Mouse (Mus musculus) cortical plate, adult 2 months (tissue): ENCODE measurements around the gene Il20ra. TPM values are rescaled to one million over a fixed set of nuclear protein-coding genes. Genes with fewer than 3 reads are reported as not detected.

Experiments used
- H3K27ac ChIP-seq: fragments of 200-500 bp; 2 replicates; pipeline ENCODE4 v1.5.1; 2012; ENCODE audit warnings: low read length, control low read depth, inconsistent platforms; ENCODE audit not compliant: insufficient read depth
- H3K4me1 ChIP-seq: fragments of 200-500 bp; 2 replicates; pipeline ENCODE4 v1.6.1; 2011; ENCODE audit warnings: low read length; ENCODE audit not compliant: control insufficient read depth, insufficient read depth
- H3K4me3 ChIP-seq: fragments of 200-500 bp; 2 replicates; pipeline ENCODE4 v1.5.1; 2011; ENCODE audit warnings: mild to moderate bottlenecking, low read length, control low read depth; ENCODE audit not compliant: insufficient read depth
- CTCF ChIP-seq: fragments of 200-500 bp; IDR thresholded peaks from 2 replicates; pipeline ENCODE4 v1.5.1; 2011; ENCODE audit warnings: mild to moderate bottlenecking, control low read depth, low read length; ENCODE audit not compliant: insufficient read depth; ENCODE audit errors: extremely low read depth
- POLR2A ChIP-seq: fragments of 200-500 bp; IDR thresholded peaks from 2 replicates; pipeline ENCODE4 v1.6.1; 2011; ENCODE audit warnings: mild to moderate bottlenecking, low read length, control low read depth; ENCODE audit not compliant: insufficient read depth; ENCODE audit errors: extremely low read depth
- polyA plus RNA-seq: library from polyadenylated mRNA; depleted of rRNA; stranded (reverse); fragments of >200 nt; gene quantifications from 2 replicates; pipeline ENCODE4 v1.2.3, GENCODE M21; 2012; rRNA removed

Il20ra gene
- polyA plus RNA-seq = 0.13 and 0.38 TPM in 2 replicates

DNA sequence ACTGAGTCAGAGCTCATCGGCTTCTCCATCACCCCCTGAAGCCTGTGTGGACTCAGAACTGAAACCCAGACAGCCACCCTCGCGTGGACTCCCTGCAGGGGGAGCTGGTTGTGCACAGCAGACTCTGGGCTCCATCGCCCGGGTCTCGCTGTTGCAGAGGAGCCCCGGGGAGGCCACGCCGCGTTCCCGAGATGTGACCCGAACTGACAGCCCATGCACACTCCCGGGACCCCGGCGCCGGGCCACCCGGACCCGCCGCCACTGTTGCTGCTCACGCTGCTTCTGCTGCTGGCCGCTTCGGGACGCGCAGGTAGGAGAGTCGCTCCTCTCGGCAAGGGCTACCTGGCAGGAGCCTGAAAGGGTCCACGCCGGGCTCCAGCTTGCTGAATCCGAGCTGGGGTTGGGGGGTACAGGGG, at the start of gene Il20ra:
Il20ra (plus strand) TSS at position 150 of the 416 bp plus-strand sequence.
- Histone ChIP-seq H3K27ac (no peak within 1 kb of the TSS), H3K4me3 (peak within 1 kb of the TSS; percentile 35), H3K4me1 (peaks cover 2% of the 10 kb centered on the region)
- TF ChIP-seq POLR2A (no peak), CTCF (peak; percentile 55)

GRCm38 (mm10) chr10:19668973-19669372, 43.4 kb upstream of the Il20ra start:
- Histone ChIP-seq H3K27ac (no peak overlapping the region), H3K4me1 (no peaks in the 10 kb centered on the region), H3K4me3 (no peak overlapping the region)
- no peak for TF ChIP-seq POLR2A
- no peak for TF ChIP-seq CTCF

- Histone ChIP-seq H3K27ac (no peak overlapping the region), H3K4me1 (no peaks in the 10 kb centered on the region), H3K4me3 (no peak overlapping the region)
- TF ChIP-seq POLR2A = no peak
- no peak for TF ChIP-seq CTCF
Measured at GRCm38 (mm10) chr10:19672015-19672414, 40.4 kb upstream of the Il20ra start.

- TF ChIP-seq POLR2A = no peak
- no peak for TF ChIP-seq CTCF
- H3K27ac ChIP-seq = no peak overlapping the region
- H3K4me3 ChIP-seq = no peak overlapping the region
Measured at GRCm38 (mm10) chr10:19673146-19673545, 39.2 kb upstream of the Il20ra start.

DNA sequence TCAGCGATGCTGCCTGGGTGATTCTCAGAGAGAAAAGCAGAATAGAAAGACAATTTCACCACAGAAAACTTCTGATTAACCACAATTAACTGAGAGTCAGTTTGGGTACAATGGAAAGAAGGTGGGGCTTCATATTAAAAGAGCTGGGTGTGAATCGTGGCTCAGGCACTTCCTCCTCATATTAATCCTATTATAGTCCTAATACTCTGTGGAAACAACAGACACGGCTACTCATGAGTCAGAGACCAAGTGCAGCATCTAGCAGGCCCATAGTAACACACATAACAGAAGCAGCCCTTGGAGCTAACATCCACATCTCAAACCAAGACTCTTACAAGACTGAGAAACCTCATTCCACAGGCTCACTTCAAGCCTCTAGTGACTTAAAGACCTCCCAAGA, 24.7 kb upstream of the Il20ra start:
- no peak overlapping the region for H3K4me3 ChIP-seq
- no peak overlapping the region for H3K27ac ChIP-seq
- TF ChIP-seq POLR2A (no peak), CTCF (no peak)
- H3K4me1 ChIP-seq = no peaks in the 10 kb centered on the region

More at GRCm38 (mm10) chr10:19673146-19673545, 39.2 kb upstream of the Il20ra start:
- no peaks in the 10 kb centered on the region for H3K4me1 ChIP-seq

DNA sequence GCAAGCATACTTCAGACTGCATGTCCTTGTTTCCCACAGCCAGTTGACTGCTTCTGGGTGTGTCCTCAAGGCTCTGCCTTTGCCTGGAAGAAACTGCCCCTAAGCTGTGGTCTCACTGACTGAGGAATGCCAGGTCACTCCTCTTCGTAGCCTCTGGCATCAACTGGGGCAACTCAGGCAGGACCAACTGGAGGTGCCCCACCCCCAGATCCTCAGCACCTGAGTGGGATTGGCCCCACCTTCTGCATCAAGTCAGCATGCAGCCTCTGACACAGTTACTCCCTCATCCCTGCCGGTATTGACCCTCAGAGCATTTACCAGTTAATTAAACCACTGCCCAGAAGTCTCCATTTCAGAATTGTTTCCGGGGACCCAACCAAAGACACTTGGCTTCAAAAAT, 21.1 kb upstream of the Il20ra start:
- H3K4me3 ChIP-seq = no peak overlapping the region
- H3K4me1 ChIP-seq = no peaks in the 10 kb centered on the region
- H3K27ac ChIP-seq = no peak overlapping the region
- TF ChIP-seq CTCF (no peak), POLR2A (no peak)

DNA sequence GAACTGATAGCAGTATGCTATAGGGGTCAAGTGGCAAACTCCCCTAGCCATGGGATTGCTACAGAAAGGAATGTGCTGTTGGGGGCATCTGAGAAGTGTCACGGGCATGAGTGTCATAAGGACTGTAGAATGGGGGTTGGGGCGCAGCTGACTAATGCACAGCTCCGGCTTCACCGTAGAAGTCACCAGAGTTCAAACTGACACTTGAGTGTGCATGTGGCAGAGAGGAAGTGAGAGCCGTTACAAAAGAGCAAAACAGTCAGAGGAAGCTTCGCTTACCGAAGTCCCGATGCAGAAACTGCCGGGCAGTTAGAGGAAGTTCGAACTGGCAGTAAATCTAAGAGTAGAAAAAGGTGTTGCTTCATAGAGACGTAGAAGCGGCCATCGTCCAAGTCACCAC, 20.6 kb upstream of the Il20ra start:
- Histone ChIP-seq H3K27ac (no peak overlapping the region), H3K4me1 (no peaks in the 10 kb centered on the region), H3K4me3 (no peak overlapping the region)
- TF ChIP-seq POLR2A (no peak), CTCF (no peak)

DNA sequence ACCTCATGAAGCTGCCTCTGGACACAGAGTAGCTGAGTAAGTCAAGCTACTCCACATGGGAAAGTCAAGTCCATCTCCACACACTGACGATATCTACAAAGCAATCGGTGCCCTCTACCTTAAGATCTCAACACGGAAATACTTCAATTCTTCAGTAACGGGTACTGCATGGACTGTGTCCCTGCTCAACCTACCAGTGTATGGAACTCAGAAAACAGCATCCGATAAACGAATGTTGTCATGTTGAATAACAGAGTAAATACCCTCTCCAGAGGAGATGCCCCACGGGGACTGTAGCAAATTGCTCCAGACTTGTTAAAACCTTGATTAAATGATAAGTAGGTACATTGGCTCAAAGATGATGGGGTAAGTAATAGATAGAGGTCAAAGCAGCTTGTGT, 20.0 kb upstream of the Il20ra start:
- no peak overlapping the region for H3K27ac ChIP-seq
- H3K4me1 ChIP-seq = no peaks in the 10 kb centered on the region
- H3K4me3 ChIP-seq = no peak overlapping the region
- TF ChIP-seq CTCF = no peak

DNA sequence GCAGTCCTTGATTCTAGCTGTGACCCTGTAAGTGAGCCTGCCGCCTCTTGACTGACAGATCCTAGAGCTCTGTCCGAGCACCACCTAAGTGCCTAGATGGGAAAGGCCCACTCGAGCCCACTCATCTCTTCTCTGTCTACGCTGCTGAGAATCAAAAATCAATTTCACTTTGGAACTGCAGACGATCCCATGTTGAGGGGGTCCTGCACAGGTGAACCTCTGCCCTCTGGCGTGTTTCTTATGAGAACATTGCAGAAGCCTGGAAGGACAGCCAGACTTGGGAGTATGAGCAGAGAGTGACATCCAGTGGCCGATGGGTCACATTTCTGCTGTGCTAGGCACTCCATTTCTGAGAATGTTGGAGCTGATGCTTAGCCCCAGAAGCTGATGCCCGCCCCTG, 19.4 kb upstream of the Il20ra start:
- H3K4me3 ChIP-seq = no peak overlapping the region
- no peak overlapping the region for H3K27ac ChIP-seq
- TF ChIP-seq POLR2A (no peak), CTCF (peak; percentile 81)
- no peaks in the 10 kb centered on the region for H3K4me1 ChIP-seq

- Histone ChIP-seq H3K27ac (no peak overlapping the region), H3K4me1 (no peaks in the 10 kb centered on the region), H3K4me3 (no peak overlapping the region)
- TF ChIP-seq CTCF = no peak
- no peak for TF ChIP-seq POLR2A
Measured at GRCm38 (mm10) chr10:19693629-19694028, 18.7 kb upstream of the Il20ra start.

DNA sequence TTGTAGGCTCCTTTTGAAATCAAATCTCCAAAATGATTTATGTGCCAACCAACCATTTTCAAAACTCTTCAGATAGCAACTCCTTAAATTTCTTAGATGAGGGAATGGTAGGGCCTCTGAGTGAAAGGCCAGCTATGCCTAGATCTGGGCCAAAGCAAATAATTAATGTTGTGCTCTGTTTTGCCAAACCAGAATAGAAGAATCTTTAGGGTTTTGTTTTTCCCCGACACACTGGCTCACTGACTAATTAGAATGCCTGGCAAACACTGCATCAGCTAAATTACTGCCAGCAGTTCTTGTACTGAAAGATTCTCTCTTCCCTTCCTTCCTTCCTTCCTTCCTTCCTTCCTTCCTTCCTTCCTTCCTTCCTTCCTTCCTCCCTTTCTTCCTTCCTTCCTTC, 13.0 kb upstream of the Il20ra start:
- no peak overlapping the region for H3K4me3 ChIP-seq
- H3K4me1 ChIP-seq = no peaks in the 10 kb centered on the region
- no peak for TF ChIP-seq CTCF
- H3K27ac ChIP-seq = no peak overlapping the region

DNA sequence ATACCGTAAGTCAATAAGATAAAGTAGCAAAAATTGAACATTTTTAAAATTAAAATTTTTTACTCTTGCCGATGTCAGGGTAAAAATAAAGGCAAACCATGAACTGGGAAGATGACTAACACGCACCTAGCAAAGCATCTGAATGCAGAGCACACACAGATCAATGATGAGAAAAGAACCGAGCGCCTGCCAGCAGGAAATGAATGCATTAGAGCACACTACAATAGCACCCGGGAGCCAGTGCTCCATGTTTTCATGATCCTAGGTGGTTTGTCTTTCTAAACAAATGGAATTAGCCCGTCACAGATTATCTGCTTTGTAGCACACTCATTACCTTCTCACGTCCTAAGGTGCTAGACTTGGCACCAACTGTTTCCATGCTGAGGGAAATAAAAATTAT, 7.9 kb upstream of the Il20ra start:
- Histone ChIP-seq H3K27ac (no peak overlapping the region), H3K4me1 (no peaks in the 10 kb centered on the region), H3K4me3 (no peak overlapping the region)
- TF ChIP-seq POLR2A (no peak), CTCF (no peak)
